Mouse (Mus musculus) hindbrain, embryonic 14.5 days (tissue): Measurements from ENCODE around the gene Cd200r3. TPM values are rescaled to one million over a fixed set of nuclear protein-coding genes. Genes with fewer than 3 reads are reported as not detected.

ENCODE experiments used
- ATAC-seq: fragments of 200-750 bp; cut with Nextera tagmentation; 2 replicates; pipeline ENCODE4 v1.8.0; 2017; ENCODE audit warnings: moderate number of reproducible peaks, mild to moderate bottlenecking, moderate TSS enrichment, moderate library complexity; ENCODE audit not compliant: low FRiP score
- DNase-seq: peaks from one replicate; pipeline ENCODE4 v3.0.0-alpha.2; 2015; ENCODE audit warnings: low spot score
- H3K27ac ChIP-seq: fragments of 300-500 bp; sonication (generic); 2 replicates; pipeline ENCODE4 v1.5.1; 2014; ENCODE audit warnings: mild to moderate bottlenecking, moderate library complexity
- H3K27me3 ChIP-seq: fragments of 300-500 bp; sonication (generic); 2 replicates; pipeline ENCODE4 v1.6.1; 2014; ENCODE audit warnings: mild to moderate bottlenecking, low read length, mixed read lengths; ENCODE audit not compliant: control insufficient read depth, insufficient read depth
- H3K36me3 ChIP-seq: fragments of 300-500 bp; sonication (generic); replicated peaks from 2 replicates; pipeline ENCODE4 v1.6.1; 2014; ENCODE audit not compliant: control insufficient read depth, insufficient read depth
- H3K4me1 ChIP-seq: fragments of 300-500 bp; sonication (generic); replicated peaks from 2 replicates; pipeline ENCODE4 v1.6.1; 2014; ENCODE audit warnings: antibody characterized with exemption, low read length, mixed read lengths; ENCODE audit not compliant: control insufficient read depth, insufficient read depth
- H3K4me2 ChIP-seq: fragments of 300-500 bp; sonication (generic); replicated peaks from 2 replicates; pipeline ENCODE4 v1.6.1; 2014; ENCODE audit warnings: mild to moderate bottlenecking, moderate library complexity
- H3K4me3 ChIP-seq: fragments of 300-500 bp; sonication (generic); replicated peaks from 2 replicates; pipeline ENCODE4 v1.5.1; 2014; ENCODE audit warnings: mild to moderate bottlenecking, low read length
- H3K9ac ChIP-seq: fragments of 300-500 bp; sonication (generic); 2 replicates; pipeline ENCODE4 v1.6.1; 2014
- H3K9me3 ChIP-seq: fragments of 300-500 bp; sonication (generic); 2 replicates; pipeline ENCODE4 v1.6.1; 2016; ENCODE audit warnings: low read length; ENCODE audit not compliant: control insufficient read depth
- WGBS: fragments of 180-500 bp; shearing (Covaris S2); extraction: QIAGEN DNeasy Blood & Tissue Kit; methylation state at CpG from one replicate; pipeline ENCODE4 v1.1.7; 2014; 5-methylcytosine and 5-hydroxymethylcytosine counted together
- polyA plus RNA-seq: library from polyadenylated mRNA; unstranded; fragments of >200 nt; fragmentation: Nextera tagmentation; extraction: Ambion mirVana; gene quantifications from 2 replicates; pipeline ENCODE4 v1.2.1, GENCODE M21; 2014

Cd200r3 gene
- polyA plus RNA-seq, 1 experiment from 2014 or later, result not detected

DNA sequence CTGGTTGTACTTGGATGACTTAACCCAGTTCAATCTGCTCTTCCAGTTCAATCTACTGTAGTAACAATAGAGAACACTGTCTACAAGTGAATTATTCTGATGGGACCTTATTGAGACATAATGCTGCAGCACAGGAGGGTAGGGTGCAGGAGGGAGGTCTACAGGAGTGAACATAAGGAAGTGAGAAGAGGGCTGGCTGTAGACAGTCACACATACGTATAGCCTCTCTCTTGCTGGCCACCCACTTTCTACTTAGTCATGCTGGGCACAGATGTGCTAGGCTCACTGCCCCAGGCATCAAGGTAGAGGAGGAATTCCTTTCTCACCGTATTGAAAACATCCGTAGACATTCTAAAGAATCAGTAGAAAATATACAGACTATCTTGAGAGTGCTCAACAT lies 61.0 kb downstream of the Cd200r3 start:
- no peak for ATAC-seq
- H3K4me3 ChIP-seq, result no peak overlapping the region
- H3K36me3 ChIP-seq, result no peaks in the 10 kb centered on the region
- DNase-seq, result no peak
- 84% methylated on average over 3 of the region's 3 CpGs for WGBS
- no peak overlapping the region for H3K9ac ChIP-seq
- H3K4me2 ChIP-seq, result no peak overlapping the region
- no peak overlapping the region for H3K27ac ChIP-seq
- no peaks in the 10 kb centered on the region for H3K9me3 ChIP-seq
- no peaks in the 10 kb centered on the region for H3K27me3 ChIP-seq
- no peaks in the 10 kb centered on the region for H3K4me1 ChIP-seq

GRCm38 (mm10) chr16:45005280-45005679 lies 61.8 kb downstream of the Cd200r3 start:
- Histone ChIP-seq H3K27me3 (no peaks in the 10 kb centered on the region), H3K4me3 (no peak overlapping the region), H3K4me1 (no peaks in the 10 kb centered on the region), H3K4me2 (no peak overlapping the region), H3K9ac (no peak overlapping the region), H3K36me3 (no peaks in the 10 kb centered on the region), H3K9me3 (no peaks in the 10 kb centered on the region), H3K27ac (no peak overlapping the region)
- DNase-seq (no peak), ATAC-seq (no peak)
- WGBS, result 83% methylated on average over 3 of the region's 3 CpGs

DNA sequence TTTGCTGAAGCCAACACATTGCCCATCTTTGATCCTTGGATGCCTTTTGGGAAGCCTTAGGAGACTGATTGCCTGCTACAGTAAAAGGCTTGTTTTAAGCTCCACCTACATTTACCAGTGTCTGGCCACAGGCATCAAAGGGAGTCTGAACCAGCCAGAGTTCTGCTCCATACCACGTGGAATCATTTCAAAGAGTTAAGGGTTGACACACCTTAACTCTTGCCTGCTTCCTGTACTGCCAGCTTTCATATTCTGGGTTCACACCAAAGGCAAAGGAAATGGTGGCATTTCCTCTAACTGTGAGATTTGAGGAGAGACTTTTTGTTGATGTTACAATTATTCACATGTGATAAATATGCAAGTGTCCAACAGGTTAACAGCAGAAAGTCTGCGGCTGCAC lies 63.5 kb downstream of the Cd200r3 start:
- Histone ChIP-seq H3K27ac (no peak overlapping the region), H3K27me3 (no peaks in the 10 kb centered on the region), H3K36me3 (no peaks in the 10 kb centered on the region), H3K4me2 (no peak overlapping the region), H3K4me1 (no peaks in the 10 kb centered on the region), H3K4me3 (no peak overlapping the region), H3K9me3 (no peaks in the 10 kb centered on the region), H3K9ac (no peak overlapping the region)
- WGBS, result 75% methylated on average over 2 of the region's 2 CpGs
- ATAC-seq (no peak), DNase-seq (no peak)

GRCm38 (mm10) chr16:45007807-45008206 lies 64.3 kb downstream of the Cd200r3 start:
- Histone ChIP-seq H3K27me3 (no peaks in the 10 kb centered on the region), H3K9ac (no peak overlapping the region), H3K4me2 (no peak overlapping the region), H3K36me3 (no peaks in the 10 kb centered on the region), H3K4me1 (no peaks in the 10 kb centered on the region), H3K4me3 (no peak overlapping the region), H3K9me3 (no peaks in the 10 kb centered on the region), H3K27ac (no peak overlapping the region)
- 90% methylated on average over 4 of the region's 4 CpGs for WGBS
- DNase-seq, result no peak
- no peak for ATAC-seq

- no peak overlapping the region for H3K4me3 ChIP-seq
- no peak overlapping the region for H3K27ac ChIP-seq
- no peaks in the 10 kb centered on the region for H3K4me1 ChIP-seq
- no peaks in the 10 kb centered on the region for H3K27me3 ChIP-seq
- WGBS, result 66% methylated on average over 5 of the region's 5 CpGs
- H3K9ac ChIP-seq, result no peak overlapping the region
- H3K9me3 ChIP-seq, result no peaks in the 10 kb centered on the region
- no peaks in the 10 kb centered on the region for H3K36me3 ChIP-seq
- H3K4me2 ChIP-seq, result no peak overlapping the region
- ATAC-seq (no peak), DNase-seq (no peak)
These were observed 66.2 kb downstream of the Cd200r3 start for GRCm38 (mm10) chr16:45009634-45010033.

- Histone ChIP-seq H3K4me3 (no peak overlapping the region), H3K9ac (no peak overlapping the region), H3K27ac (no peak overlapping the region), H3K4me1 (no peaks in the 10 kb centered on the region), H3K4me2 (no peak overlapping the region), H3K27me3 (no peaks in the 10 kb centered on the region), H3K36me3 (no peaks in the 10 kb centered on the region), H3K9me3 (no peaks in the 10 kb centered on the region)
- ATAC-seq (no peak), DNase-seq (no peak)
- WGBS, result 97% methylated on average over 1 of the region's 1 CpGs
These were observed 72.1 kb downstream of the Cd200r3 start for GRCm38 (mm10) chr16:45015591-45015990.

GRCm38 (mm10) chr16:45016488-45016887 lies 73.0 kb downstream of the Cd200r3 start:
- Histone ChIP-seq H3K9me3 (no peaks in the 10 kb centered on the region), H3K4me3 (no peak overlapping the region), H3K27me3 (no peaks in the 10 kb centered on the region), H3K9ac (no peak overlapping the region), H3K4me1 (no peaks in the 10 kb centered on the region), H3K27ac (no peak overlapping the region), H3K36me3 (no peaks in the 10 kb centered on the region), H3K4me2 (no peak overlapping the region)
- DNase-seq (no peak), ATAC-seq (no peak)
- 83% methylated on average over 3 of the region's 3 CpGs for WGBS

GRCm38 (mm10) chr16:45018868-45019267 lies 75.4 kb downstream of the Cd200r3 start:
- no peaks in the 10 kb centered on the region for H3K4me1 ChIP-seq
- H3K4me2 ChIP-seq, result no peak overlapping the region
- H3K9ac ChIP-seq, result no peak overlapping the region
- no peaks in the 10 kb centered on the region for H3K36me3 ChIP-seq
- H3K9me3 ChIP-seq, result no peaks in the 10 kb centered on the region
- ATAC-seq, result no peak
- no peak overlapping the region for H3K27ac ChIP-seq
- 95% methylated on average over 2 of the region's 2 CpGs for WGBS
- H3K4me3 ChIP-seq, result no peak overlapping the region
- no peak for DNase-seq
- no peaks in the 10 kb centered on the region for H3K27me3 ChIP-seq

DNA sequence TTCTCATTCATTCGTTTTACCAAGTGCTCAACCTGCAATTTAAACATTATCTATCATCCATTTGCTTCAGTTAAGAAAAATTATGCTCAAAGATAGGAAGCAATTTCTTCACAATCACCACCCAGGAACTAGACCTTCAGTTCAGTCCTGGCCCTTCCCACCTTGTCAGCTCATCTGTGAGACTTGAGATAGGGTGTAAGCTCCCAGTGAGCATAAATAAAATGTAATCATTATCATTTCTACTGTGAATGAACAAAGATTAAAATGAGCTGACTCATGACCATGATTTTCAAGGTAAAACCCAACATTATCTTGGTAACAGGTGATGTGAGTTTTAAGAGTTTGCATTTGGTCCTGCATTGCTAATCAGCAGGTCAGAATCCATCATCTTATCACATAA lies 76.6 kb downstream of the Cd200r3 start:
- no peak overlapping the region for H3K27ac ChIP-seq
- no peak for ATAC-seq
- no peak overlapping the region for H3K9ac ChIP-seq
- no peaks in the 10 kb centered on the region for H3K4me1 ChIP-seq
- no peak for DNase-seq
- 86% methylated on average over 1 of the region's 1 CpGs for WGBS
- H3K9me3 ChIP-seq, result no peaks in the 10 kb centered on the region
- no peak overlapping the region for H3K4me2 ChIP-seq
- no peaks in the 10 kb centered on the region for H3K36me3 ChIP-seq
- H3K4me3 ChIP-seq, result no peak overlapping the region
- H3K27me3 ChIP-seq, result no peaks in the 10 kb centered on the region

- H3K4me1 ChIP-seq, result no peaks in the 10 kb centered on the region
- H3K27me3 ChIP-seq, result no peaks in the 10 kb centered on the region
- no peaks in the 10 kb centered on the region for H3K9me3 ChIP-seq
- no peak overlapping the region for H3K4me3 ChIP-seq
- H3K4me2 ChIP-seq, result no peak overlapping the region
- no peak for ATAC-seq
- H3K36me3 ChIP-seq, result no peaks in the 10 kb centered on the region
- DNase-seq, result no peak
- H3K27ac ChIP-seq, result no peak overlapping the region
- H3K9ac ChIP-seq, result no peak overlapping the region
- WGBS, result 87% methylated on average over 2 of the region's 2 CpGs
These were observed 77.3 kb downstream of the Cd200r3 start for GRCm38 (mm10) chr16:45020669-45021309.
